8 mouse cellular contexts compared by ENCODE assay signal in genomic region chr7:16295321-16295900, GRCm38 (mm10). TPM values are rescaled to one million over a fixed set of nuclear protein-coding genes. Genes with fewer than 3 reads are reported as not detected.
DNase-seq lines count a peak whose midpoint lies in the region; ATAC-seq and TF ChIP-seq lines count a peak whose summit lies in the region.

No protein-coding gene starts in this region.

- H3K4me1 ChIP-seq in hindbrain, embryonic 16.5 days (ENCODE audit: control insufficient read depth, insufficient read depth, low read depth, low read length) = peaks cover 26% of the 10 kb centered on the region
- H3K4me1 ChIP-seq in megakaryocyte, embryonic 14.5 days = peaks cover 61% of the 10 kb centered on the region

- peak overlapping the region; percentile 70 for H3K9ac ChIP-seq in hindbrain, embryonic 16.5 days (ENCODE audit: low read depth, low read length)

- DNase-seq in adipocyte (ENCODE audit: low spot score) = peak; percentile 62
- peak; percentile 93 for DNase-seq in gastrocnemius, adult 2 months
- peak; percentile 42 to 85 for DNase-seq in left cerebral cortex, adult 8-10 months (ENCODE audit: low spot score in 2 of 2)
- peak; percentile 85 for DNase-seq in right cerebral cortex, postnatal 25 days
- DNase-seq in yolk sac, embryonic 10.5 days (ENCODE audit: low spot score) = peak; percentile 76

- no peak for TF ChIP-seq CTCF in gastrocnemius, adult 2 months (IDR thresholded peaks at IDR 0.05)

- H3K4me2 ChIP-seq in hindbrain, embryonic 16.5 days (ENCODE audit: low read length) = peak overlapping the region; percentile 98

- intact Hi-C loops in gastrocnemius, adult 2 months (cut with DNase I) = loop anchor here (1.0 to 10.0 kb wide), 3 partner anchors 18 to 322 kb away; no protein-coding TSS in a partner anchor

- peak overlapping the region; percentile 95 for H3K27ac ChIP-seq in gastrocnemius, adult 2 months
- H3K27ac ChIP-seq in hindbrain, embryonic 16.5 days (ENCODE audit: low read depth, low read length) = peak overlapping the region; percentile 86

- peak overlapping the region; percentile 80 for H3K4me3 ChIP-seq in gastrocnemius, adult 2 months
- peak overlapping the region; percentile 56 for H3K4me3 ChIP-seq in hindbrain, embryonic 16.5 days (ENCODE audit: low read length)
- H3K4me3 ChIP-seq in megakaryocyte, embryonic 14.5 days (replicated peaks) = peak overlapping the region; percentile 94

- H3K9me3 ChIP-seq in hindbrain, embryonic 16.5 days (ENCODE audit: control insufficient read depth, low read length) = no peaks in the 10 kb centered on the region
- H3K9me3 ChIP-seq in megakaryocyte, embryonic 14.5 days = no peaks in the 10 kb centered on the region

- WGBS in hindbrain, embryonic 16.5 days = 2% methylated on average over 35 of the region's 41 CpGs

- H3K36me3 ChIP-seq in hindbrain, embryonic 16.5 days (ENCODE audit: control insufficient read depth, insufficient read depth, low read length) = no peaks in the 10 kb centered on the region
- no peaks in the 10 kb centered on the region for H3K36me3 ChIP-seq in megakaryocyte, embryonic 14.5 days (replicated peaks; ENCODE audit: low read length)

- peak; percentile 50 for ATAC-seq in common myeloid progenitor, adult 5-6 weeks (replicated peaks; ENCODE audit: low read depth, poor library complexity, severe bottlenecking)
- ATAC-seq in hindbrain, embryonic 16.5 days = peak; percentile 37

- H3K27me3 ChIP-seq in hindbrain, embryonic 16.5 days (replicated peaks; ENCODE audit: control insufficient read depth, insufficient read depth, low read length) = no peaks in the 10 kb centered on the region
- H3K27me3 ChIP-seq in megakaryocyte, embryonic 14.5 days (replicated peaks) = no peaks in the 10 kb centered on the region

RNA-seq across cellular contexts. Expression of gene Ccdc9, which starts 8.8 kb away (rescaled TPM):
- 53.6 and 123 TPM in 2 replicates for total RNA-seq in common myeloid progenitor, adult 5-6 weeks (2017)
- total RNA-seq in gastrocnemius, adult 2 months (2021) = 10 to 100 TPM; 41.0 to 42.1 TPM
- polyA plus RNA-seq in hindbrain, embryonic 16.5 days (2015; fragmentation: Nextera tagmentation; extraction: Ambion mirVana) = 26.1 TPM in 2 replicates
- 100 to 1,000 TPM in 1 of 4 experiments, 10 to 100 TPM in 3; 80.6 to 105 (median 83.6) TPM for total RNA-seq in left cerebral cortex, adult 8-10 months (2022)
- polyA plus RNA-seq in megakaryocyte, embryonic 14.5 days (2012; ENCODE audit: insufficient read depth, low replicate concordance) = 27.8 and 101 TPM in 2 replicates

RNA-seq across cellular contexts. Expression of gene Bbc3, which starts 12.8 kb away (rescaled TPM):
- 1.4 and 2.5 TPM in 2 replicates for total RNA-seq in common myeloid progenitor, adult 5-6 weeks (2017)
- 1 to 10 TPM; 1.4 to 2.9 TPM for total RNA-seq in gastrocnemius, adult 2 months (2021)
- 31.3 and 32.7 TPM in 2 replicates for polyA plus RNA-seq in hindbrain, embryonic 16.5 days (2015; fragmentation: Nextera tagmentation; extraction: Ambion mirVana)
- total RNA-seq in left cerebral cortex, adult 8-10 months (2022) = 10 to 100 TPM in 3 of 4 experiments, 1 to 10 TPM in 1; 9.2 to 15.8 (median 12.0) TPM
- polyA plus RNA-seq in megakaryocyte, embryonic 14.5 days (2012; ENCODE audit: insufficient read depth, low replicate concordance) = 1,043 and 5,254 TPM in 2 replicates

RNA-seq across cellular contexts. Expression of gene Inafm1, which starts 22.0 kb away (rescaled TPM):
- 15.1 and 18.0 TPM in 2 replicates for total RNA-seq in common myeloid progenitor, adult 5-6 weeks (2017)
- total RNA-seq in gastrocnemius, adult 2 months (2021) = 10 to 100 TPM; 15.7 to 15.8 TPM
- 55.5 and 62.4 TPM in 2 replicates for polyA plus RNA-seq in hindbrain, embryonic 16.5 days (2015; fragmentation: Nextera tagmentation; extraction: Ambion mirVana)
- total RNA-seq in left cerebral cortex, adult 8-10 months (2022) = 10 to 100 TPM; 34.6 to 36.9 (median 36.6) TPM
- 53.8 and 168 TPM in 2 replicates for polyA plus RNA-seq in megakaryocyte, embryonic 14.5 days (2012; ENCODE audit: insufficient read depth, low replicate concordance)

RNA-seq across cellular contexts. Expression of gene C5ar1, which starts 36.1 kb away (rescaled TPM):
- total RNA-seq in common myeloid progenitor, adult 5-6 weeks (2017) = 0.55 TPM in 1 of 2 replicates, not detected in the other
- 1 to 10 TPM; 1.6 to 2.4 TPM for total RNA-seq in gastrocnemius, adult 2 months (2021)
- polyA plus RNA-seq in hindbrain, embryonic 16.5 days (2015; fragmentation: Nextera tagmentation; extraction: Ambion mirVana) = 2.1 and 2.4 TPM in 2 replicates
- total RNA-seq in left cerebral cortex, adult 8-10 months (2022) = 1 to 10 TPM in 2 of 4 experiments, under 1 TPM in 2; 0.46 to 3.4 (median 1.7) TPM
- 2.0 and 6.6 TPM in 2 replicates for polyA plus RNA-seq in megakaryocyte, embryonic 14.5 days (2012; ENCODE audit: insufficient read depth, low replicate concordance)

RNA-seq across cellular contexts. Expression of gene C5ar2, which starts 51.5 kb away (rescaled TPM):
- 1.1 and 3.1 TPM in 2 replicates for total RNA-seq in common myeloid progenitor, adult 5-6 weeks (2017)
- total RNA-seq in gastrocnemius, adult 2 months (2021) = under 1 TPM; 0.18 to 0.39 TPM
- polyA plus RNA-seq in hindbrain, embryonic 16.5 days (2015; fragmentation: Nextera tagmentation; extraction: Ambion mirVana) = 0.07 and 0.13 TPM in 2 replicates
- under 1 TPM; 0.30 to 0.67 (median 0.58) TPM for total RNA-seq in left cerebral cortex, adult 8-10 months (2022)
- polyA plus RNA-seq in megakaryocyte, embryonic 14.5 days (2012; ENCODE audit: insufficient read depth, low replicate concordance) = 0.04 TPM in 1 of 2 replicates, not detected in the other

Comparison
In these comparisons a context has a peak if more than half of its experiments do, and no peak if none do; other contexts are left out.
1. Peak in every context shown above with its lines: DNase-seq, ATAC-seq, H3K4me3 ChIP-seq and H3K27ac ChIP-seq.